Mouse (Mus musculus): ENCODE measurements around the gene Ptn. TPM values are rescaled to one million over a fixed set of nuclear protein-coding genes. Genes with fewer than 3 reads are reported as not detected.

Ptn gene
- total and polyA plus RNA-seq, 2 experiments from 2014 or later = 486 to 1,122 TPM

- H3K4me1 ChIP-seq (ENCODE audit: insufficient read depth, low read length) = no peaks in the 10 kb centered on the region
- DNase-seq (ENCODE audit: low spot score) (peak; percentile 95), ATAC-seq (ENCODE audit: low FRiP score) (peak; percentile 95)
- 30% methylated on average over 8 of the region's 8 CpGs for WGBS
- H3K4me2 ChIP-seq (ENCODE audit: low read depth, low read length, poor library complexity, severe bottlenecking) = no peak overlapping the region
- TF ChIP-seq CTCF (IDR thresholded peaks at IDR 0.05) = no peak
- no peaks in the 10 kb centered on the region for H3K9me3 ChIP-seq (ENCODE audit: low read length)
- H3K9ac ChIP-seq (replicated peaks; ENCODE audit: low read length, poor library complexity, severe bottlenecking) = no peak overlapping the region
- no peaks in the 10 kb centered on the region for H3K27me3 ChIP-seq (ENCODE audit: insufficient read depth, low read length)
- H3K4me3 ChIP-seq (ENCODE audit: low read depth, low read length) = no peak overlapping the region
- no peaks in the 10 kb centered on the region for H3K36me3 ChIP-seq (ENCODE audit: insufficient read depth, low read length)
- peak overlapping the region; percentile 71 for H3K27ac ChIP-seq (ENCODE audit: low read depth, low read length)
Measured at GRCm38 (mm10) chr6:36819019-36819783, 9.2 kb upstream of the Ptn start.

- no peak overlapping the region for H3K4me2 ChIP-seq (ENCODE audit: low read depth, low read length, poor library complexity, severe bottlenecking)
- no peak overlapping the region for H3K27ac ChIP-seq (ENCODE audit: low read depth, low read length)
- WGBS = 62% methylated on average over 4 of the region's 4 CpGs
- no peak for DNase-seq (ENCODE audit: low spot score)
- no peaks in the 10 kb centered on the region for H3K4me1 ChIP-seq (ENCODE audit: insufficient read depth, low read length)
- H3K36me3 ChIP-seq (ENCODE audit: insufficient read depth, low read length) = no peaks in the 10 kb centered on the region
- H3K9me3 ChIP-seq (ENCODE audit: low read length) = no peaks in the 10 kb centered on the region
- H3K27me3 ChIP-seq (ENCODE audit: insufficient read depth, low read length) = no peaks in the 10 kb centered on the region
- no peak for TF ChIP-seq CTCF (IDR thresholded peaks at IDR 0.05)
- H3K9ac ChIP-seq (replicated peaks; ENCODE audit: low read length, poor library complexity, severe bottlenecking) = no peak overlapping the region
- no peak overlapping the region for H3K4me3 ChIP-seq (ENCODE audit: low read depth, low read length)
- no peak for ATAC-seq (ENCODE audit: low FRiP score)
Measured at GRCm38 (mm10) chr6:36818281-36819018, 8.4 kb upstream of the Ptn start.

- 88% methylated on average over 3 of the region's 3 CpGs for WGBS
- Histone ChIP-seq H3K27ac (ENCODE audit: low read depth, low read length) (no peak overlapping the region), H3K9me3 (ENCODE audit: low read length) (no peaks in the 10 kb centered on the region), H3K4me2 (ENCODE audit: low read depth, low read length, poor library complexity, severe bottlenecking) (no peak overlapping the region), H3K4me1 (ENCODE audit: insufficient read depth, low read length) (no peaks in the 10 kb centered on the region), H3K36me3 (ENCODE audit: insufficient read depth, low read length) (no peaks in the 10 kb centered on the region), H3K27me3 (ENCODE audit: insufficient read depth, low read length) (no peaks in the 10 kb centered on the region), H3K4me3 (ENCODE audit: low read depth, low read length) (no peak overlapping the region), H3K9ac (replicated peaks; ENCODE audit: low read length, poor library complexity, severe bottlenecking) (no peak overlapping the region)
- no peak for TF ChIP-seq CTCF (IDR thresholded peaks at IDR 0.05)
- no peak for DNase-seq (ENCODE audit: low spot score)
- no peak for ATAC-seq (ENCODE audit: low FRiP score)
Measured at GRCm38 (mm10) chr6:36816666-36817065, 6.6 kb upstream of the Ptn start.

GRCm38 (mm10) chr6:36815992-36816391 lies 6.0 kb upstream of the Ptn start:
- 84% methylated on average over 2 of the region's 2 CpGs for WGBS
- no peak for TF ChIP-seq CTCF (IDR thresholded peaks at IDR 0.05)
- no peaks in the 10 kb centered on the region for H3K9me3 ChIP-seq (ENCODE audit: low read length)
- no peak overlapping the region for H3K4me3 ChIP-seq (ENCODE audit: low read depth, low read length)
- no peak for DNase-seq (ENCODE audit: low spot score)
- no peak overlapping the region for H3K27ac ChIP-seq (ENCODE audit: low read depth, low read length)
- no peak overlapping the region for H3K4me2 ChIP-seq (ENCODE audit: low read depth, low read length, poor library complexity, severe bottlenecking)
- H3K4me1 ChIP-seq (ENCODE audit: insufficient read depth, low read length) = no peaks in the 10 kb centered on the region
- ATAC-seq (ENCODE audit: low FRiP score) = no peak
- H3K36me3 ChIP-seq (ENCODE audit: insufficient read depth, low read length) = no peaks in the 10 kb centered on the region
- no peaks in the 10 kb centered on the region for H3K27me3 ChIP-seq (ENCODE audit: insufficient read depth, low read length)
- H3K9ac ChIP-seq (replicated peaks; ENCODE audit: low read length, poor library complexity, severe bottlenecking) = no peak overlapping the region

- H3K36me3 ChIP-seq (ENCODE audit: insufficient read depth, low read length) = no peaks in the 10 kb centered on the region
- ATAC-seq (ENCODE audit: low FRiP score) (no peak), DNase-seq (ENCODE audit: low spot score) (no peak)
- no peak overlapping the region for H3K4me2 ChIP-seq (ENCODE audit: low read depth, low read length, poor library complexity, severe bottlenecking)
- H3K27ac ChIP-seq (ENCODE audit: low read depth, low read length) = no peak overlapping the region
- no peak overlapping the region for H3K9ac ChIP-seq (replicated peaks; ENCODE audit: low read length, poor library complexity, severe bottlenecking)
- WGBS = 85% methylated on average over 7 of the region's 7 CpGs
- no peak overlapping the region for H3K4me3 ChIP-seq (ENCODE audit: low read depth, low read length)
- no peaks in the 10 kb centered on the region for H3K9me3 ChIP-seq (ENCODE audit: low read length)
- no peaks in the 10 kb centered on the region for H3K4me1 ChIP-seq (ENCODE audit: insufficient read depth, low read length)
- TF ChIP-seq CTCF (IDR thresholded peaks at IDR 0.05) = 0 out of 2 replicates have a peak, but pooled peaks have one; percentile 12
- no peaks in the 10 kb centered on the region for H3K27me3 ChIP-seq (ENCODE audit: insufficient read depth, low read length)
Measured at GRCm38 (mm10) chr6:36812666-36813515, 2.9 kb upstream of the Ptn start.
